Mouse (Mus musculus) brain, embryonic 18.5 days (tissue): ENCODE measurements around the gene Aip.
"Not testable (repeated sequence)": the region's sequence is repeated elsewhere in the genome, so short reads cannot be mapped to it uniquely, and the experiment has no call there.

ENCODE experiments used
- DNase-seq: peaks from one replicate; pipeline ENCODE4 v3.0.0-alpha.2; 2012; ENCODE audit warnings: low read depth, low spot score

The Aip gene

GRCm38 (mm10) chr19:4135963-4136345 lies 10.3 kb upstream of the Aip start:
- not testable (repeated sequence) for DNase-seq

GRCm38 (mm10) chr19:4135229-4135962 lies 9.7 kb upstream of the Aip start:
- not testable (repeated sequence) for DNase-seq

GRCm38 (mm10) chr19:4134354-4134753 lies 8.7 kb upstream of the Aip start:
- no peak for DNase-seq

GRCm38 (mm10) chr19:4131768-4132167 lies 6.1 kb upstream of the Aip start:
- no peak for DNase-seq

GRCm38 (mm10) chr19:4131075-4131474 lies 5.4 kb upstream of the Aip start:
- DNase-seq, result no peak

- DNase-seq, result no peak
Observed at GRCm38 (mm10) chr19:4130106-4130505, 4.4 kb upstream of the Aip start.

GRCm38 (mm10) chr19:4129462-4129861 lies 3.8 kb upstream of the Aip start:
- DNase-seq, result no peak

- no peak for DNase-seq
Observed at GRCm38 (mm10) chr19:4126759-4127495, 1.3 kb upstream of the Aip start.

GRCm38 (mm10) chr19:4125268-4125667 lies 390 bp downstream of the Aip start:
- DNase-seq, result not testable (repeated sequence)

GRCm38 (mm10) chr19:4124432-4124831 lies 1.2 kb downstream of the Aip start:
- DNase-seq, result no peak

GRCm38 (mm10) chr19:4122411-4123370 lies 3.0 kb downstream of the Aip start:
- DNase-seq, result no peak

- not testable (repeated sequence) for DNase-seq
Observed at GRCm38 (mm10) chr19:4121896-4122295, 3.8 kb downstream of the Aip start.

- DNase-seq, result peak; percentile 97
Observed at GRCm38 (mm10) chr19:4121097-4121805, 4.4 kb downstream of the Aip start.

GRCm38 (mm10) chr19:4120496-4120895 lies 5.2 kb downstream of the Aip start:
- DNase-seq, result no peak

GRCm38 (mm10) chr19:4119716-4120487 lies 5.8 kb downstream of the Aip start:
- no peak for DNase-seq

- no peak for DNase-seq
Observed at GRCm38 (mm10) chr19:4118350-4118749, 7.3 kb downstream of the Aip start.

GRCm38 (mm10) chr19:4117006-4117405 lies 8.7 kb downstream of the Aip start:
- no peak for DNase-seq

- DNase-seq, result no peak
Observed at GRCm38 (mm10) chr19:4115816-4116215, 9.8 kb downstream of the Aip start.

GRCm38 (mm10) chr19:4115144-4115543 lies 10.5 kb downstream of the Aip start:
- no peak for DNase-seq

- DNase-seq, result no peak
Observed at GRCm38 (mm10) chr19:4114551-4114950, 11.1 kb downstream of the Aip start.
